Mouse (Mus musculus): Measurements from ENCODE around the gene Gtdc1. TPM values are rescaled to one million over a fixed set of nuclear protein-coding genes. Genes with fewer than 3 reads are reported as not detected.

The Gtdc1 gene
- polyA plus RNA-seq, 1 experiment, result 42.4 TPM

DNA sequence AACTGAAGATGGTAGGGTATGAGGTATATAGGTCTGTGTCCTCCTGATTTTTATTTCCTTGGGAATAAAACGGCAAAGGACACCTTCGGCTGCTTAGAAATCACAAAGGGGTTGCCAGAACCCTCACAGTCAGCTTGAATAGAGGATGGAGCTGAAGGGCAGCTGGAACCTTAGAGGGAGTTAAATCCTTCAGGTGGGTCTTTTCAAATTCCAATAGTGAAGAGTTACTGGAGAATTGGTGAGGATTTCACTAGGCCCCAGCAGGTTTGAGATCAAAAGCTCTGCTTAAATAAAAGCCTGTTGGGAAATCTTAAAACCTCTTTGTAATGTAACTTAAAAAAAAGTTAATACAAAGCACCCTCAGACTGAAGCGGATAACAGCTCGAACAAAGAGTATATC is 389.3 kb downstream of the Gtdc1 start:
- Histone ChIP-seq H3K27me3 (ENCODE audit: control insufficient read depth, insufficient read depth, low read length, poor library complexity, severe bottlenecking) (peaks cover 3% of the 10 kb centered on the region; the same call in 1 of the 2 replicates), H3K9me3 (replicated peaks; ENCODE audit: control insufficient read depth, insufficient read depth, low read length, poor library complexity, severe bottlenecking) (no peaks in the 10 kb centered on the region), H3K4me1 (ENCODE audit: control insufficient read depth, insufficient read depth, low read length) (no peaks in the 10 kb centered on the region), H3K36me3 (ENCODE audit: control insufficient read depth, insufficient read depth, low read length, poor library complexity, severe bottlenecking) (no peaks in the 10 kb centered on the region), H3K9ac (ENCODE audit: low read depth, poor library complexity, severe bottlenecking) (no peak overlapping the region), H3K27ac (ENCODE audit: insufficient read depth, low read length) (no peak overlapping the region), H3K4me3 (ENCODE audit: low read depth, low read length) (no peak overlapping the region)
- no peak for TF ChIP-seq EP300 (IDR thresholded peaks at IDR 0.05; ENCODE audit: insufficient read depth, low read depth, low read length)
- TF ChIP-seq CTCF (IDR thresholded peaks at IDR 0.05; ENCODE audit: low read depth, low read length), result no peak
- no peak for TF ChIP-seq POLR2A (IDR thresholded peaks at IDR 0.05; ENCODE audit: insufficient read depth, low read length)

- peaks cover 4% of the 10 kb centered on the region; the same call in 1 of the 2 replicates for H3K27me3 ChIP-seq (ENCODE audit: control insufficient read depth, insufficient read depth, low read length, poor library complexity, severe bottlenecking)
- no peak overlapping the region for H3K27ac ChIP-seq (ENCODE audit: insufficient read depth, low read length)
- no peaks in the 10 kb centered on the region for H3K9me3 ChIP-seq (replicated peaks; ENCODE audit: control insufficient read depth, insufficient read depth, low read length, poor library complexity, severe bottlenecking)
- H3K9ac ChIP-seq (ENCODE audit: low read depth, poor library complexity, severe bottlenecking), result no peak overlapping the region
- H3K36me3 ChIP-seq (ENCODE audit: control insufficient read depth, insufficient read depth, low read length, poor library complexity, severe bottlenecking), result no peaks in the 10 kb centered on the region
- TF ChIP-seq EP300 (IDR thresholded peaks at IDR 0.05; ENCODE audit: insufficient read depth, low read depth, low read length) (no peak), CTCF (IDR thresholded peaks at IDR 0.05; ENCODE audit: low read depth, low read length) (no peak), POLR2A (IDR thresholded peaks at IDR 0.05; ENCODE audit: insufficient read depth, low read length) (no peak)
- no peaks in the 10 kb centered on the region for H3K4me1 ChIP-seq (ENCODE audit: control insufficient read depth, insufficient read depth, low read length)
- H3K4me3 ChIP-seq (ENCODE audit: low read depth, low read length), result no peak overlapping the region
Observed at GRCm38 (mm10) chr2:44535760-44536159, 391.7 kb downstream of the Gtdc1 start.

DNA sequence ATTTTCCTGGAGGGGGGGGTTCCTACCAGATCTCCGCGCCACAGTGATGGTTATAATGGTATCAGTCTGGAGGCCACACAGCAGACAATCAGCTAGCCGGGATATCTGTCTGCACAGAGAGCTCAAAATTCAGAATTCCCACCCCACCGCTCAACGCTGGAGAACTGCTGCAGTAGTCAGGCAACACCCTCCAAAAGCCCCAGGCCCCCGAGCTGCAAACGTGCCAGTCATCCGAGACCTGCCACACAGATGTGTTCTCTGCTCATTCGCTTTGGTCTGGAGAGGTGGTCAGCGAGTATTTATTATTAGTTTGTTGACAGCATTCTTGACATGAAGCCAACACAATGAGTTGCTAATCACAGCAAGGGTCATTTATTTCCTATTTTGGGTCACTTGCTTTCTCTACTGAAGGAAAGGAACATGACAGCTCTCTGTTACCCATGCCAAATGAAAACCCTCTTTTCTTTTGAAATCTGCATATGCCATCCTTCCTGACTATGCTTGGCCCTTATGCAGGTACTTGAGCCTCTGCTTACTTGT is 392.3 kb downstream of the Gtdc1 start:
- H3K9ac ChIP-seq (ENCODE audit: low read depth, poor library complexity, severe bottlenecking), result no peak overlapping the region
- H3K9me3 ChIP-seq (replicated peaks; ENCODE audit: control insufficient read depth, insufficient read depth, low read length, poor library complexity, severe bottlenecking), result no peaks in the 10 kb centered on the region
- no peaks in the 10 kb centered on the region for H3K36me3 ChIP-seq (ENCODE audit: control insufficient read depth, insufficient read depth, low read length, poor library complexity, severe bottlenecking)
- H3K4me3 ChIP-seq (ENCODE audit: low read depth, low read length), result no peak overlapping the region
- TF ChIP-seq POLR2A (IDR thresholded peaks at IDR 0.05; ENCODE audit: insufficient read depth, low read length), result no peak
- TF ChIP-seq EP300 (IDR thresholded peaks at IDR 0.05; ENCODE audit: insufficient read depth, low read depth, low read length), result no peak
- no peak for TF ChIP-seq CTCF (IDR thresholded peaks at IDR 0.05; ENCODE audit: low read depth, low read length)
- no peaks in the 10 kb centered on the region for H3K4me1 ChIP-seq (ENCODE audit: control insufficient read depth, insufficient read depth, low read length)
- H3K27ac ChIP-seq (ENCODE audit: insufficient read depth, low read length), result no peak overlapping the region
- H3K27me3 ChIP-seq (ENCODE audit: control insufficient read depth, insufficient read depth, low read length, poor library complexity, severe bottlenecking), result peaks cover 4% of the 10 kb centered on the region; the same call in 1 of the 2 replicates

DNA sequence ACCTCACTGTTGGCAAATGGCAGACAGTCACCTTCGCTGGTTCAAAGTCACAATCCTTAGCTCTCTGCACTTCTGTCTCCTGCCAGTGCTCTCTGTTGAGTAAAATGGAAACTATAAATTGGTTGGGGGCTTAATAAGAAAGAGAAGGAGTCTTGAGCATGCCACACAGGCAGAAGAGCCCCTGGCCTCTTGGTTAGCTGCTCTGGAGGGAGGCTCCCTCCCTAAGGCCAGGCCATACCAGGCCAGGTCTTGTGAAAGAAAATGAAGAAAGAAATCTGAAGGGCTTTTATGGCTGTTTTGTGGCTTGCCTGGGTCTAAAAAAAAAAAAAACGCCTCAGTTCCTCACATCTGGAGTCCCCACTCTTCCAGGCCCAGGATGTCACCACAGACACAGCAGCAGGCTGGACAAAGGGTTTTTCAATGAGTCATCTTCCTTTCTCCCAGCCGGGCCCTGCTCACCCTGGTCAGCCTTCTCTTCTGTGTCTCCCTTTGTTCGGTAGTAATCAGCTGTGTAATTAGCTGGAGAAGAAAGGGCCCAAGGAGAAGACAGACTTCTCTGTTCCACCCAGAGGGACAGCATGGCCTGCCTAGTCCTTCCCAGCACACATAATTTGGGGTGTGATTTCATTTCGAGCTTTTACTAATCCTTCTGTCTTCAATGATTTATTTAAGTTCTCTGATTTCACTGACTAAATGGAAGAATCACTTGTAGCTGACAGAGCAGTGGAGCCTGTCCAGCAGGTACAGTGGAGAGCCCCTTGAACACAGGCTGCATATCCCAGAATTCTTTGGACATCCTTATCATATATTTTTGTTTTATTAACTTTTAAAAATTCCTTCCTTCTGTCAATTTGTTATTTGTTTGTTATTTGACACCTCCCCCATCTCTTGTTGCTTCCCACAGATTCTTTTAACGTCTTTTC is 401.1 kb downstream of the Gtdc1 start:
- no peak overlapping the region for H3K9ac ChIP-seq (ENCODE audit: low read depth, poor library complexity, severe bottlenecking)
- H3K27me3 ChIP-seq (ENCODE audit: control insufficient read depth, insufficient read depth, low read length, poor library complexity, severe bottlenecking), result peaks cover 6% of the 10 kb centered on the region
- H3K27ac ChIP-seq (ENCODE audit: insufficient read depth, low read length), result peak overlapping the region; percentile 61; the same call in 1 of the 2 replicates
- TF ChIP-seq CTCF (IDR thresholded peaks at IDR 0.05; ENCODE audit: low read depth, low read length), result no peak
- peak; percentile 84; the same call in 1 of the 2 replicates for TF ChIP-seq EP300 (IDR thresholded peaks at IDR 0.05; ENCODE audit: insufficient read depth, low read depth, low read length)
- TF ChIP-seq POLR2A (IDR thresholded peaks at IDR 0.05; ENCODE audit: insufficient read depth, low read length), result no peak
- H3K4me1 ChIP-seq (ENCODE audit: control insufficient read depth, insufficient read depth, low read length), result peaks cover 3% of the 10 kb centered on the region
- no peak overlapping the region for H3K4me3 ChIP-seq (ENCODE audit: low read depth, low read length)
- peaks cover 4% of the 10 kb centered on the region; the same call in 1 of the 2 replicates for H3K9me3 ChIP-seq (replicated peaks; ENCODE audit: control insufficient read depth, insufficient read depth, low read length, poor library complexity, severe bottlenecking)
- no peaks in the 10 kb centered on the region for H3K36me3 ChIP-seq (ENCODE audit: control insufficient read depth, insufficient read depth, low read length, poor library complexity, severe bottlenecking)

DNA sequence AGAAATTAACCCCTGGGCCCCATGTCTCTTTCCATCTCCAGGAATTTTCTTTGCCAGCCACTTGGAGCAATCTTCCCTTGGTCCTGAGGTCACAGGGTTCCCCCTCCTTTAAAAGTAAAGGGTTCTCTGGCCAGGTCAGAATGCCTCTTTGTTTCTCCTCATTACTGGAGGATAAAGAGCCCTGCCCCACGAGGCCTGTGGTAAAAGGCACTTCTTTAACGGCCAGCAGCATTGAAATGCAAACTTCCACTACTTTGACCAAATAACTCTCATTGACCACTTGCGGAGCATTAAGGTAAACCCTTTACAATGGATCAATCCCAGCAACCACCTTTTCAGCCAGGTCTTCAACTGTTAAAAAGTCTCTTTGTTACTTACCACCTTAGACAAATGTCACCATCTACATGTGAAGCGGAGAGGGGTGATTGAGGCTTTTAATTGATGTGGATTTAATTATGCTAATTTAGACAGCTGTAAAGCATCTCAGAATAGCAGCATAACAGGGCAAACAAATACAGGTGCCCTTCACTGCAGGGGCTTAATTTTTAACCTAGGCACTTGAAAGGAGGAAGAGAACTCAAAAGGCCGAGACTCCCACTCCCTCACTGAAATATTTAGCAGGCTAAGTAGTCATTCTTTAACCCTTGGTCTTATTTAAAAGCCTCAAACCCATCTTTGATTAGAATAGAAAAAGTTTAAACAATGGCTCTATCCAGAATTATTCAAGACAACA is 402.1 kb downstream of the Gtdc1 start:
- Histone ChIP-seq H3K27ac (ENCODE audit: insufficient read depth, low read length) (peak overlapping the region; percentile 49; the same call in 1 of the 2 replicates), H3K4me1 (ENCODE audit: control insufficient read depth, insufficient read depth, low read length) (peaks cover 3% of the 10 kb centered on the region), H3K27me3 (ENCODE audit: control insufficient read depth, insufficient read depth, low read length, poor library complexity, severe bottlenecking) (peaks cover 4% of the 10 kb centered on the region), H3K36me3 (ENCODE audit: control insufficient read depth, insufficient read depth, low read length, poor library complexity, severe bottlenecking) (no peaks in the 10 kb centered on the region), H3K4me3 (ENCODE audit: low read depth, low read length) (no peak overlapping the region), H3K9me3 (replicated peaks; ENCODE audit: control insufficient read depth, insufficient read depth, low read length, poor library complexity, severe bottlenecking) (peaks cover 4% of the 10 kb centered on the region; the same call in 1 of the 2 replicates), H3K9ac (ENCODE audit: low read depth, poor library complexity, severe bottlenecking) (no peak overlapping the region)
- TF ChIP-seq CTCF (IDR thresholded peaks at IDR 0.05; ENCODE audit: low read depth, low read length) (no peak), EP300 (IDR thresholded peaks at IDR 0.05; ENCODE audit: insufficient read depth, low read depth, low read length) (peak; percentile 88), POLR2A (IDR thresholded peaks at IDR 0.05; ENCODE audit: insufficient read depth, low read length) (no peak)

Measured in ES-Bruce4 (cell line).